Mouse (Mus musculus): ENCODE results near the gene Lysmd4. TPM values are rescaled to one million over a fixed set of nuclear protein-coding genes. Genes with fewer than 3 reads are reported as not detected.

Gene Lysmd4
- 10 to 100 TPM; 34.4 to 39.0 TPM for total RNA-seq (2021)

DNA sequence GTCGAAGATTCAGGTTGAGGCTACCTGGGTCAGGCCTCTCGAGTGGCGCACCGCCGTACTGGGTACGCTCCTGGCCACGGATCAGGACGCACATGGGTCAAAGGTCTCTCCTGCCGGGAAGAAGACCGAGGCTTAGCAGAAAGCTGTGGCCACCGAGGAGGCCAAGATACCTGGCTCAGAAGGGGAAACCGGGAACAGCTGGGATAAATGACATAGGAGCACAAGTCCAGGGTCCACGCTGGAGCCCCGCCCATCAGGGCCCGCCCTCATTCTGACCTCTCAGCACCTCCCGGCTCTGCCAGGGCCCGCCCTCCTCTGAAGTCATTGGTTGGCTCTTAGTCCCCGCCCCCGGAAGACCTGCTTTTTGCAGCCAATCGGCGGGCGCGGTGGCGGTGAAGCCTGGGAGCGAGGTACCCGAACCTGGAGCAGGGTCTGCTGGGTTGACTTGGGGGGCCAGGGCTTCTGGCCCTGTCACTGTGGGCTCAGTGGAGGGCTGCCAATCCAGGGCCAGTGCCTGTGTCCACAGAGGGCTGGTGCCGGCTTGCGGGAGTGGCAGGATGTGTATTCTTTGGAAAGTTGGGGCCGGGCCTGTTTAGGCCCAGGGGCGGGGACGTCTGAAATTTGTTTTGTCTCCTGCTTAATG lies at the start of gene Lysmd4:
TSS of gene Lysmd4 (plus strand) at position 325 of the 643 bp plus-strand sequence.
- peak; percentile 94 to 97 for DNase-seq (ENCODE audit: low spot score in 2 of 2)
- intact Hi-C loops (cut with DNase I): loop anchor here (10.0 kb wide), 1 partner anchor 532 kb away; the partner anchor contains the start of gene Synm

DNA sequence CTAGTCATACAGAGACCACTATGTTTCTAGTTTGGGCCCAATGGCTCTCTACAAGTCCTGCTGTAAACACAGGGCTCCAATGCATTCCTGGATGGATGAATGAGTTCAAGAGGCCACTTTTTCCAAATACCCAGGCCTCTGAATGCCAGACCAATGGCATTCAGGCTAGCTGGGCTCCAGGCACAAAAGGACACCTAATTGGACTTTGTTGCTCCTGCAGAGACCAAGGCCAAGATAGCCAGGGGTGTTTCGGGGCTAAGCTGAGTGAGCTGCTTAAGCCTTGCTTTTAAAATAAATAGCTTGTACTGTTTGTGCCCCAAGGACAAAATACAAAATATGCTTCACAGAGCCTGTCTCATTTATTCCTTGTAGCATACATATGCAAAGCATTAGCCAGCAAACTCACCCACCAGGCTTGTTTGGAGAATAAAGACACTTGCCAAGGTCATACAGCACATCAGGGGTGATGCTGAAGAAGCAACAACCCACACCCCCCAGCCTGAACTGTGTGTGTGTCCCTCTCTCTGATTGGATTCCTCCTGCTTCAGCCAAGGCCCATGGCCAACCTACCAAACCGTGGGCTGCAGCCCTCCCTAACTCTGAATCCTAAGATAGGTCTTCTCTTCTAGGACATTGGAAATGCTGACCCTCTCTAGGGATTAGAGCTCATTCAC lies 48.7 kb upstream of the Lysmd4 start:
- peak in 1 of 2 experiments; percentile 4 for DNase-seq (ENCODE audit: low spot score in 2 of 2)
- intact Hi-C loops (cut with DNase I): no loop called here

DNA sequence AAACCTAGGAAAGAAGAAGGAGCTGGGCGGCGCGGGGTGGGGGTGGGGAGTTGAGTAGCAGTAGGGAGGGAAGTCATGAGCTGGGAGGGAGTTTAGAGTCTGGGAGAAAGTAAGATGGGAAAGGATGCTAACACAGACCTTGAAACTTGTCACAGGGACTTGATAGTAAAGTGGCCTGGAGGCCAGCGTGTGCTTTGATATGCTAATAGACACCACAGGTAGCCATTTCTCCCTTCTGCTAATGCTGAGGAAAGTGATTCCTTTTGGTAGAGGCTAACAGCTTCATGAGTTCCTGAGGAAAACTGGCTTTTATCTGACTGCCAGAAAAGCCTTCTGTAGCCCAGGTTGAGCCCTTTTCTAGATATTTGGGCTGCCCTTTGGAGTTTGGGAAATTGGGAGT lies 38.6 kb upstream of the Lysmd4 start:
- intact Hi-C loops (cut with DNase I): no loop called here
- no peak for DNase-seq (ENCODE audit: low spot score in 2 of 2)

DNA sequence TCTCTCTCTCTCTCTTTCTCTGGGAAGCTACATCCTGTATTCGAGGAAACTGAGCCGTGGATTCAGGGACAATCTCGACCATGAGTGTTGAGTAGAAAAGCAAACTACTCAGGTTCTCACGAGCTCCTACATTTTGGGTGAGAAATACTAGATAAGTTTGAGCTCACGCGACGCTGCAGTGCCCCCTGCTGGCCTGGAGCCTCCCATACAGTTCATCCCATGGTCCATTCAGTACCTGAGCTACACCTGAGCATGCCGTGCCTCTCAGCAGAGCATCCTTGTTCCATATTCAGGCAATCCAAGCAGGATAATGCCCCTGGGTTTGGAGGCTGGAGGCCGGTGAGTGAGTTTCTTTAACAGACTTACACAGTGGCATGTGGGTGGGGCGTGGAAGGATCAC lies 22.9 kb upstream of the Lysmd4 start:
- intact Hi-C loops (cut with DNase I): loop anchor here (2.0 to 10.0 kb wide), 3 partner anchors 357 to 485 kb away; no protein-coding TSS in a partner anchor

DNA sequence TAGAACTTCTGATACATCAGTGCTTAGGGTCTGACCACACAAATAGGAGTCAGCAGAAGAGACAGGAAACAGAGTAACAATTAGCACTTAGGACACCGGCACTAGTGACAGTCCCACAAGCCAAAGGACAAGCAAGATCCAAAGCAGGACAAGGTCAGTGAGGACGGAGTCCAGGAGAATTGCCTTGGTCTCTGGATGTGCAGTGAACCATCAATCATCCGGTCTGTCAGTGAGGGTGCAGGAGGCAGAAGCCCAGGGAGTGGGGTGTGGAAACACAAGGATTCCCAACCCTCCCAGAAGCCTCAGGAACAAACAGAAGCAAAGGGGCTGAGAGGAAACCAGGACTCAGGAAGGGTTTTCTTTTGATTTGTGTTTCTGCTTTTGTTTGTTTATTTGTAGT lies 18.7 kb upstream of the Lysmd4 start:
- DNase-seq (ENCODE audit: low spot score in 2 of 2): no peak
- intact Hi-C loops (cut with DNase I): no loop called here

More for the DNA sequence above, 22.9 kb upstream of the Lysmd4 start:
- DNase-seq (ENCODE audit: low spot score in 2 of 2): peak; percentile 50 to 68

DNA sequence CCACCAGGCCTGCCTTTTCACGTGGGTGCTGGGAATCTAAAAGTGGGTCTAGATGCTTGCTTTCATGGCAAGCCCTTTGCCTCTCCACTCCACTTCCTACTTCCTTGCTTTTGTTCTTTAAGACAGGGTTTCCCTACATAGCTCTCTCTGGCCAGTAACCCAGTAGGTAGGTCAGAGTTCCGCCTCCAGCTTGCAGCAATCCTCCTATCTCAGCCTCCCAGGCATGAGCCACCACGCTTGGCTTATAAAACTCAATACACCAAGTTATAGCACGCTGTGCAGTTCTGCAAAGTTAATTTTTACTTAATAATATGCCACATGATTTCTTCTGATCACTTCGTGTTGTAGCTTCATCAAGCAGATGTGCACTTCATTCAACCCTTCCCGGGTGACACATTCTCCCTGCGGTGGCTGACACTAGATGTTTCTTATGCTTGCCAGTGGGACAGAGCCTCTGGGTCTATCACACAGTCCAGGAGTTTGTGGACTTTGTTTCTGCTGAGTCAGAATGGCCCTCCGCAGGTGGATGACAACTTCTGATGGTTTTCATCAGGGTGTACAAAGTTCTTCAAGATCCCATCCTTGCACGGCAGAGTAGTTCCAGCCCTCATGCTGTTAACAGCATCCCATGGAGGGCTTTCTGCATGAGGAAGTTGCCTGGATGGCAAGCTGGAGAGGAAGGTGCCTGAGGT lies 16.5 kb upstream of the Lysmd4 start:
- no peak for DNase-seq (ENCODE audit: low spot score in 2 of 2)
- intact Hi-C loops (cut with DNase I): no loop called here

DNA sequence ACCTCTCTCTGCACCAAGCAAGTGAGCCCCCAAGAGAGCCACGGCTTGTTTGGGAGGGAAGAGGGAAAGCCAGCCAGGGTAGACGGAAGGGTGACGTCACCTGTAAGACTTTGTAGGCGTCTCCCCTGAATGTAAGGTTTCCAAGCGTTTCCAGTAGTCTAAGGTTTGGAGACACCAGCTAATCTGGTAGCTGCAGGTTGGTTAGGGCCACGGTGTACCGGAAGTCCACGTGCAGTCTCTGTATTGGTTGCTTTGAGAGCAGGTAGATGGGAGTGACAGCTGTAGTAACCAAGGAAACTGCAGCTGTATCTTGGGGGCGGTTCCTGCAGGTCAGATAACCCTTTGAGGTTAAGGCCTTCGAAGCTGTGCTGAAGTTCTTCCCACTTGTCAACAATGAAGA lies 15.8 kb upstream of the Lysmd4 start:
- intact Hi-C loops (cut with DNase I): no loop called here

DNA sequence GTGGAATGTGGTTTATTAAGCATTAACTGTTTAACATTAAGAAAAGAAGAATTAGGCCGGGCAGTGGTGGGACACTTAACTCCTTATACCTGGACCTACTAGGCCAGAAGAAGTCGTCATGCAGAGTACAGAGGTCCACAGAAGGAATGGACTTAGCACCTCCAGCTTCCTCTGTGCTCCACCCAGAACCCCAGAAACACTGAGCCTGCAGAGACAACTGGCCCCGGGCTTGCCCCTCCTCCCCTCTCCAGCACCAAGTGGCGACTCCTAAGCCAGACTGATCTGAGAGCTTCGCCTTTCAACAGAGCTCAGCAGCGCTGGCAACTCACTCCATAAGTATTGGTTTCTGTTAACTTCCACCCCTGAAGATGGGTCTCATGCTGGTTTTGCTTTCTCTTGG lies 14.6 kb upstream of the Lysmd4 start:
- intact Hi-C loops (cut with DNase I): no loop called here
- no peak for DNase-seq (ENCODE audit: low spot score in 2 of 2)

More for the DNA sequence above, 15.8 kb upstream of the Lysmd4 start:
- DNase-seq (ENCODE audit: low spot score in 2 of 2): no peak

DNA sequence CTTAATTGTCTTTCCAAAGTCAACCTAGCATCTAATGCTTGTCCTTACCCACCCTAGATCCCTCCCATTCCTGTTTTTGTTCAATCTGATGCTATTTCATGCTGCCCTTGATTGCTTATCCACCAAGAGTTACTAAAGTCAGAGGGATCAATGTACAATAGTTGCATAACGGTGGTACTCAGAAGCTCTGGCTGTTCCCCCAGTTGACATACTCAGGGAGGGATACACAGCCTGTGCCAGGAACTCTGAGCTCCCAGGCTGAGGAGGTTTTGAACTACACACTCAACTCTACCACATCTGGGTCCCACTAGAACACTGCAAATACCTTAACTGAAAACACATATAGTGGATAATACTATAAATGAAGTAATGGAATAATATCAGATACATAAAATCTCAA lies 14.0 kb upstream of the Lysmd4 start:
- intact Hi-C loops (cut with DNase I): no loop called here
- no peak for DNase-seq (ENCODE audit: low spot score in 2 of 2)

DNA sequence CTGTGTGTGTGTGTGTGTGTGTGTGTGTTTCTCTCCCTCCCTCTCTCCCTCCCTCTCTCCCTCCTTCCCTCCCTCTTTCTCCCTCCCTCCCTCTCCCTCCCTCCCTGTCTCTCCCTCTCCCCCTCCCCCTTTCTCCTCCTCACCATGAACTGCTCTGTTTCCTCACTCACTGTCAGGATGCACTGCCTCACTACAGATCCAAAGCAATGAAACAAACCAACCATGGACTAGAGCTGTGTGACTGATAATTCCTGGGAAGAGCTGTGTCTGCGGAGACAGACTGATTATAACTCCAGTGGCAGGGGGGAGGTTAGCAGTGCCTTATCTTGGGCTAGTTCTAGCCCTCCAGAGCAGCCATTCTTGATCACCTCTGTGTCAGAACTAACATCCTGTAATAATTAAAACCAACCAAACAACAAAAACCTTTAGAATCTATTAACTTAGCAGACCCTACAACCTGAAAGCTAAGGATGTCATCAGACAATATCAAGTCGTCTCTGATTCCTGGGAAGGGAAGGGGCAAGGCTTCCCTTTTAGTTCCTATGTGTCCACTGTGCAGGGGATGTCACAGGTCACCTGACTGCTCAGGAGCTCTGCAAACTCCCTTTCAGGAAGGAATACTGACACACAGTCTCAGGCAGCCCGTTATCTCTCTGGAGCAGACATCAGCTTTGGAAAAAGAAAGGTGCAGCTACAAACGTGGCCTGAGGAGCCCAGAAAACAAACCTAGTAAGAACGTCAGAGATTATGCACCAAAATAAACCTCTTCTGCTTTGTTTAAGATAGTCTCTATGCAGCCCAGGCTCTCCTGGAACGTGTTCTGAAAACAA lies 12.1 kb upstream of the Lysmd4 start:
- intact Hi-C loops (cut with DNase I): no loop called here
- no peak for DNase-seq (ENCODE audit: low spot score in 2 of 2)

DNA sequence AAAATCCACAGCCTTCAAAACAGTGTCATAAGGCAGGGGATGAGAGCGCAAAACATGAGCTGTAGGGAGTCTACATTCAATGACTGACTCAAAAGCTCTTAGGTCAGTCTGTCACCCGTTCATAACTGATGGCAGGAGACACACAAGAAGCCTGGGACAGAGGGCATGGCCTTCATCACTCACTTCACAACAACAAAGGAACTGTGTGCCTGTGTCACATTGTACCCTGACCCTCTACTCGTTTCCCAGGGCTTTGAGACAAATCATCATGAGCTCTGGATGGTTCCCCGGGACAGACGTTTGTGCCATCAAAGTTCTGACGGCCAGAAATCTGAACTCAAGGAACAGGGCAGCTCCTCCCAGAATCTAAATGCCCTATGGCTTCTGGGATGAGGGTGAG lies 11.0 kb upstream of the Lysmd4 start:
- intact Hi-C loops (cut with DNase I): no loop called here
- DNase-seq (ENCODE audit: low spot score in 2 of 2): no peak

DNA sequence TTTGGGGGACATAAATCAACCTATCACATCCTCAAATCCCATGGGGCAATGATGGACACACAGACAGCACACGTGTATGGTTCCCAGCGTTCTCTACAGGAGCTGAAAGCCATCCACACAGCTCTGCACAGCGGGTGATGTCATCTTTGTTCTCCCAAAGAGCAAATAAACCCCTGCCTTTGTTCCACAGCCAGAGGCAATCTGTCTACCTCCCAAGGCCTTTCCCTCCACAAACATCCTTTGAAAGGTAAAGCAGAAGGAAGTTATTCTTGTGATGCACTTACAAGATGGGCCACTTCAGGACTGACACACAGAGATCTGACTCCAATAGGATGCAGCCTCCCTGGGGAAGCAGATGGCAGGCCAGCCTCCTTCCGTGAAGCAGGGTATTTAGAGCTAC lies 10.4 kb upstream of the Lysmd4 start:
- no peak for DNase-seq (ENCODE audit: low spot score in 2 of 2)
- intact Hi-C loops (cut with DNase I): no loop called here

DNA sequence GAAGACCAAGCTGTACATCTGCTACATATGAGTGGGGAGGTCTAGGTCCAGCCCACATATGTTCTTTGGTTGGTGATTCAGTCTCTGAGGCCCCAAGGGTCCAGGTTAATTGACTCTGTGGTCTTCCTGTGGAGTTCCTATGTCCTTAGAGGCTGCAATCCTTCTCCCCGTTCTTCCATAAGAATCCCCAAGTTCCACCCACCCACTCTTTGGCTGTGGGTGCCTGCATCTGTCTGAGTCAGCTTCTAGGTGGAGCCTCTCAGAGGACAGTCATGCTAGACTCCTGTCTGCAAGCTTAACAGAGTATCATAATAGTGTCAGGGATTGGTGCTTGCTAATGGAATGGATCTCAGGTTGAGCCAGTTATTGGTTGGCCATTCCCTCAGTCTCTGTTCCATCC lies 8.8 kb upstream of the Lysmd4 start:
- intact Hi-C loops (cut with DNase I): no loop called here
- DNase-seq (ENCODE audit: low spot score in 2 of 2): peak in 1 of 2 experiments; percentile 75

DNA sequence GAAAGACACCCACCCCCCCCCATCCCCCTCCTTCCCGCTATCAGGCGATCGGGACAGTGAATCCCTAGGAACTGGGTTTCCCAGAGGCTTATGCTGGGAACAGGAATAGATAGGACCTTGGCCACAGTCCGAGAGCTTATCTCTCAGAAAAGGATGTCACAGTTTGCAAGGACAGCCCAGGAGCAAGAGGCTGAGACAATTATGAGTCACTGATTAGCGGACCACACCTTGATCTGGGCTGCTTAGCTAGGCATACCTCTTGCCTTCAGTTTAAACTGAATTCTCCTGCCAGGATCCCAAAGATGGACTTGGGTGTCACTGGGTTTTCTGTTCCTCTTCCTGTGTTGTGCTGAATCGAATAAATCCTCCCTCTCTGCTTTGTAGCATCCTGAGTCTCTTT lies 6.0 kb upstream of the Lysmd4 start:
- no peak for DNase-seq (ENCODE audit: low spot score in 2 of 2)
- intact Hi-C loops (cut with DNase I): loop anchor here (2.0 kb wide), 1 partner anchor 414 kb away; no protein-coding TSS in a partner anchor

DNA sequence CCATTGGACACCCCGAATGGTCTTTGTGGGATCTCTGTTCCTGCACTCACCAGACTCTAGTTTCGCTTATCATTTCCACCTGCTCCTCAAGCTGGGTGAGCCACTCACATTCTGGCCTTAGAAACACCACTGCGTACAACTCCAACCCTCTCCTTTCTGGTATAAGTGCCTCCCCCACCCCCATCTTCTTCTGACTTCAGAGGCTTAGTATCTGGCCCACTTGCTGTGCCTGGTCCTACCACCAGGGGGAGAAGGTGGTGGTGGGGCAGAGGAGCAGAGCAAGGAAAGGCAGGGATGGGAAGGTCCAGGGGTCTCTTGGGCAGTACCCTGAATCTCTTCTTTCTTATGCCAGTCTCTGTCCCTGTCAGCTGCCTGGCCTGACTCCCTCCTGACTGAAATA lies 5.3 kb upstream of the Lysmd4 start:
- intact Hi-C loops (cut with DNase I): loop anchor here (2.0 kb wide), 1 partner anchor 414 kb away; no protein-coding TSS in a partner anchor
- DNase-seq (ENCODE audit: low spot score in 2 of 2): peak in 1 of 2 experiments; percentile 50

DNA sequence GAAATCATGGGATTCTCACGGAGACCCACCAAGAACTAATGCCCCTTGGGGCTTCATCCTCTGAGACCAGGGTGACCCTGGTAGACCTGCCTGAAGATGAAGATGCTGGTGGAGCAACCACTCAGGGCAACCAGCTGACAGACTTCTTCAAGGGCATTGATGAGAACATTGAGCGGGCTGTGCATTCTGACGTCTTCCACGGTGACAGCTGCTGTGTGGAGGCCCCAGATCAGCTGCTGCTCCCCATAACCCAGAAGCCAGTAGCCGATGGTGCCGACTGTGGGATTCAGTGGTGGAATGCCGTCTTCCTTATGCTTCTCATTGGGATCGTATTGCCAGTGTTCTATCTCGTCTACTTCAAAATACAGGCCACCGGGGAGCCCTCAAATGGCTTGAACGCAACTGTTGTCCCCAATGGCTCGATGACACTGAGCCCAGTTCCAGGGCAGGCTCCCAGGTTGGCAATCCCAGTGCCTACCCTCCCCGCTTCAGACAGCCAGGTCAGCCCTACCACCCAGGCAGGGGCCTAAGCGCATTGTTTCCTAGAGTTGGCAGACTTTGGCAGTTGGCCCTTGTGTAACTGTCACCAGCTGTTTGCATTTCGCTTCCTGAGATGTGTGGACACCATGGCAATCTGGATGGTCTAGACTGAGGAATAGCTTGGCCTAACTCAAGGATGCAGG lies 3.7 kb downstream of the Lysmd4 start:
- intact Hi-C loops (cut with DNase I): loop anchor here (10.0 kb wide), 1 partner anchor 529 kb away; the partner anchor contains the start of gene Synm
- no peak for DNase-seq (ENCODE audit: low spot score in 2 of 2)

DNA sequence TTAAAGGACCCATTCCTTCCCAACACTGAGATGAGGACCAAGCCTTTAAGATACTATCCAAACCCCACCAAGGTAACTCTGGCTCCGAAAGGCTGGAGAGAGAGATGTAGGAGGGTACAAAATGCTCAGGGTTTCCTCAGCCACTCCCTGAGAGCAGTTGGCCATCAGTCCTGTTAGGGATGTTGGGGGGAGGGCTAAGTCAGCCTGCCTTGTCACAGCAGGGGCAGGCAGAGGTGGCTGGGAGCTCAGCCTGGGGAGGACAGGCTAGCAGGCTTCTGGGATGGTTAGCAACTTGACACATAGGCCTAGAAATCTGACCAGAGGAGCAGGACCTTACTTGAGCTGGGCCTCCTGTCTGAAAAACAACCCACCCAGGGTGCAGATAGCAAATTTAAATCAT lies 5.2 kb downstream of the Lysmd4 start:
- no peak for DNase-seq (ENCODE audit: low spot score in 2 of 2)
- intact Hi-C loops (cut with DNase I): loop anchor here (10.0 kb wide), 1 partner anchor 527 kb away; the partner anchor contains the start of gene Synm

DNA sequence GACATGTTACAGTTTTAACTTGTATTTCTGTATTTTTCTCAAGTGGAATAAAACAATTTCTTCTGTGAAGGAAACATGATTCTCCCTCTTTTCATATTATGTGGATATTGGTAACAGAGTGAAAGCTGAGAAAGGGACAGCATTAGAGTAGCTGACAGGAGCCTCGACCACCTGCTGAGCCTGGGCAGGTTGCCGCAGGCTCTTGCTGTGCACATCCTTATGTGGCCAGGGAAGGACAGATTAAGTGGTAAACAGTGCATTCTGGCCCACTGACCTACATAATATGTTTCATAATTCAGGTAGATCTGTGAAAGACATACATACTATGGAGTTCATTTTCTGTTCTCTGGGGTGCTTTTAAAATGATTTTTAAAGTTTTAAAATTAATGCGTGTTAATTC lies 6.0 kb downstream of the Lysmd4 start:
- DNase-seq (ENCODE audit: low spot score in 2 of 2): no peak
- intact Hi-C loops (cut with DNase I): loop anchor here (10.0 kb wide), 1 partner anchor 526 kb away; the partner anchor contains the start of gene Synm

All from left cerebral cortex, postnatal 25 days (tissue).